Mouse (Mus musculus): ENCODE data around the gene Med22. TPM values are rescaled to one million over a fixed set of nuclear protein-coding genes. Genes with fewer than 3 reads are reported as not detected.
A peak's percentile ranks its signal among the peaks of the same experiment; 100 is the strongest.

Med22 gene
- 43.2 and 54.2 TPM in 2 replicates for total RNA-seq (2021)
- long read RNA-seq, partial matches to known transcripts, result 0 of 21 reads
- long read RNA-seq, other reads (novel, unspliced or antisense), result 13 of 21 reads

DNA sequence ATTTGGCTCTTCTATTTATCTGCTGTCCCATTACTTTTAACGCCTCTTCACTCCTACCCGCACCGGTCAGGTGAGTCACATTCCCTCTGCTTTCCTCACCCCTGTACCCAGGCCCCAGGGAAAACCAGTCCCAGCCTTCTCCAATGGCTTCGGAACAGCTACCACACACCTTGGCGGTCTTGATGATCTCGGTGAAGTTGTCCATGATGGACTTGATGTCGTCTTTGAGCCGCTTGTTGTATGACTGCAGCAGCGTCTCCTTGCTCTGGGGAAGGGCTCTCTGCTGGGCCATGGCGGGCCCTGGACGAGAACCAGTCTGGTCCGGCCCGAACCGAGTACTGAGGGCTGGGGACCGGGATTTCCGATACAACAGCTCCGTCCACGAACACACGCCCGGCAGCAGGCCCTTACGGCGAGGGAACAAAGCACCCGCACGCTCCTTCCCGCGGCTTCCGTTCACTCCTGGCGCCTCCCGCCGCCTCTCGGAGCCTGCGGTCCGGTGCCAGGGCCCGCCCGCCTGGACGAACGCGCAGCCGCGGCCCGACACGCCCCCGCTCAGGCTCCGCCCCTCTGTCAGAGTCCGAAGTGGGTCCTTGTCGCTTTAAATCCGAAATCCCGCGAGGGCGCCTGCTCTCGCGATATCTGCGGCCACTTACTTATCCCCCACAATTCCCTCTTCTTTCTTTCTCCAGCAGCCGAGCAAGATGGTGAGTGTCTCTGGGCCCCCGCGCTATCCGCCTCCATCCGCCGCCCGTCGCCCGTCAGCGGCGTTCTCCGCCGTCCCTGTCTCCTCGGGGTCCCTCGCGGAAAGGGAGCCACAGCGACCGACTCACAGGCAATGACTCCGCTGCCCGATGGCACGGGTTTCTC is at the start of gene Med22, which contains the start of gene Rpl7a:
TSS of gene Med22 (minus strand) at position 554 of the 870 bp plus-strand sequence.
TSS of gene Rpl7a (plus strand) at position 641 of the 870 bp plus-strand sequence.
- DNase-seq, result peak; percentile 100

- no peak for DNase-seq
Observed at GRCm38 (mm10) chr2:26957488-26957859, 47.0 kb upstream of the Med22 start.

- no peak for DNase-seq
Observed at GRCm38 (mm10) chr2:26956811-26957487, 46.5 kb upstream of the Med22 start.

DNA sequence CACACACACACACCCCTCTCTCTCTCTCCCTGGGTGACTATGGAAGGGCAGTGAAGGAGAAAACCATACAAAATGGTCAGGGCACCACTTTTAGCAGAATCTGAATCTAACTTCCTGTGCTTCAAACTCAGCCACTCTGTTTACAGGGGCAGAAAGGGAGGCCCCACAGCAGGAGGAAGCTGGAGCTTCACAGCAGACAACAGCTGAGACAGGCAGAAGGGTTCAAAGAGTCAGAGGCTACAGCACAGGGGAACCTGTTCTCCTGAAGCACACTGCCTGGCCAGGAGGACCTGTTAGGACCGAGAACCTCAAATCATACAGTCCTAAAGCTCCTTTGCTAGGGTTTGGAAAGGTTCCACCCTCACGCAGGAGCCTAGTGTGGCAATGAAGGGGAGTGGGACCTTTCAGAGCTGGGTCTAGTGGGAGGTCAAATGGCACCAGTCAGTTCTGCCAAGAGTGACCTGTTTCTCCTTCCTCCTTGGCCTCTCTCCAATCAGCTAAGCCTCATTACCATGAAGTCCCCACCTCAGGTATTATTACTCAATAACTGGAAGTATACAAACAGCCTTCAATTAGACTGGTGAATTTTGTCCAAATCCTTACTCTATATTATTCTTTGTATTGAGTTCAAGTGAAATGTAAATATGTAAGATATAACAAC is 44.4 kb upstream of the Med22 start:
- DNase-seq, result no peak

GRCm38 (mm10) chr2:26952866-26953265 is 42.4 kb upstream of the Med22 start:
- no peak for DNase-seq

DNA sequence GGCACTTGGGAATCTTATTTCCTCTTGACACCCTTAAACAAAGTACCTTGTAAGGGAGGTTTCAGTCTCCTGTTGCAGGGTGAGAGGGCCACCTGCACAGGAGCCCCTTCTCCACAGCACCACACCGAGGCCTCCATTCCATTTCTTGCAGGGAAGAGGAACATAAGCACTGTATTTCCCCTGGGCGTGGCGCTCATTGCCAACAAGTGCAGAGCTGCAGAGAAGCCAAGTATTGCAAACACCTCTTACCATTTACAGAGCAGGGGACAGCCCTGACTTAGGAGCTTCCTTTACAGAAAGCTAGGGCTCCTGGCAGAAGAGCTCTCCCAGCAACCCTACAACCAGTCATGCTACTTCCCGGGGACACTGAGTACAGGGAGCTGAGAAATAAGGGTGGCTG is 41.7 kb upstream of the Med22 start:
- no peak for DNase-seq

GRCm38 (mm10) chr2:26951346-26951905 is 40.9 kb upstream of the Med22 start:
- peak; percentile 16 for DNase-seq

DNA sequence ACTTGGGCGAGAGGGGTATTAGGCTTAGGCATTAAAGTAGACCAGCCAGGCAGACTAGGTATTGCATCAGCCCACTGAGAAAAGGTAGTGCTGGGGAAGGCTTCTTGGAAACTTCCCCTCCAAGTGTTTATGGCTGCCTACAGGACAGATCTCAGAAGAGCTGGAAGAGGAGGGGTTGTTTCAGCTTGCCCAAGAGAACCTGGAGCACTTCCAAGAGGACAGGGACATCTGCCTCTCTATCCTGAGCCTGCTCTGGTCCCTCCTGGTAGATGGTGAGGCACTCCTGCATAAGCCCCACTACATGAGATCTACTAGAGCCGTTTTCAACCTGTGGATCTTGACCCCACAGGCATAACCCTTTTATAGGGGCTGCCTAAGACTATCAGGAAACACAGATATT is 39.9 kb upstream of the Med22 start:
- DNase-seq, result no peak

- DNase-seq, result no peak
Observed at GRCm38 (mm10) chr2:26943253-26943652, 32.8 kb upstream of the Med22 start.

GRCm38 (mm10) chr2:26941539-26941938 is 31.1 kb upstream of the Med22 start:
- DNase-seq, result no peak

DNA sequence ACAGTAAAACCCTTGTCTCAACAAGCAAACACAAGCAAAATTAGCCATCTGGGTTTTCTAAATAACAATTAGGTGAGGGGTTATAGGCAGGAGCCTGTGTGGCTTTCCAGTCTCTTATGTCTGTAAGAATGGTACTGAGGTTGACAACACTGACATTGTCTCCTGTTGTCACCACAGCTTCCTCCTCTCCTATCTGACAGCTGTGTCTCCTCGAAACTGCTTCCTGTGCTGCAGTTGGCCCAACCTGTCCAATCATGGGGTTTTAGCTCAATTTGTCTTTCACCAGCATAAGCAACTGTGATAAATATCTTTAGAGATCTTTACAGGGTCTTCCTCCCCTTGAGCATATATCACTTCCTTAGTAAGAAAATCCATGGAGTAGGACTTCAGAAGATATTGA is 25.9 kb upstream of the Med22 start:
- DNase-seq, result no peak

GRCm38 (mm10) chr2:26935286-26935685 is 24.8 kb upstream of the Med22 start:
- no peak for DNase-seq

- DNase-seq, result peak; percentile 96
Observed at GRCm38 (mm10) chr2:26933304-26934055, 23.0 kb upstream of the Med22 start, which contains the start of the genes Surf4 and Stkld1. Gene Surf4 (minus strand): TSS chr2:26933928. Gene Stkld1 (plus strand): TSS chr2:26934047.

DNA sequence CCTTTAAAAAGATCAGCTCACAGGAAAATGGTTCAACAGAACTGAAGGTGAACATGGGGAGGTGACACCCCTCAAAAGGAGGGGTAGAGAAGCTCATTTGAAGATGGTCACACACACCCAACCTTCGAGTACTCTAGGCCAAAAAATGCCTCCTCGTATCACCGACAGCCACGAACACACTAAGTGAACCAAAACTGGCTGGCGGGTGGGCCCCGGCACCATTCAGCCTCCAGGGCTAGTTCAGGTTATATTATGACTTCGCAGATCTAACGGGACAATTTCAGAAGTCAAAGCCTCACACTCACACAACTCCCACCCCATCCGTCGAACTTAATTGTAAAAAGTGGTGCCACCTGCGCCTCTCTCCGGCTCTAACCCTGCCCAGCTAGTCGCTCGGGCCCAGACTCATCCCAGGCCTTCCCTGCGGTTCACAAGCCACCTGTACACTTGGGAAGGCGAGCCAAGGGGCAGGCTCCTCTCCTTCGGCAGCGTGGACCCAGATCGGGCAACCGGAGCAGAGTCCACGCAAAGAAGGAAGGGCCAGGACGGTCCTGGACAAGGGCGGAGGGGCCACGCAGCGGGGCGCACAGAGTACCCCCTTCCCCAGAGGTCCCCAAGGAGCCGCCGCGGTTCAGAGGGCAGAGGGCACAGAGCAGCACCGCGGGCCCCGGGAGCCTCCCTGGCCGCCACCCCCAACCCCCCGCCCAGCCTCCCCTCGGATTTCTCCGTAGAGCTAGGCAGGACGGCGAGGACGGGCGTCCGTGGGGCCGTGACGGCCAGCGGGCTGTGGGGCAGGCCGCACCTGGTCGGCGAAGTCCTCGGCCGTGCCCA is 22.2 kb upstream of the Med22 start:
- no peak for DNase-seq

DNA sequence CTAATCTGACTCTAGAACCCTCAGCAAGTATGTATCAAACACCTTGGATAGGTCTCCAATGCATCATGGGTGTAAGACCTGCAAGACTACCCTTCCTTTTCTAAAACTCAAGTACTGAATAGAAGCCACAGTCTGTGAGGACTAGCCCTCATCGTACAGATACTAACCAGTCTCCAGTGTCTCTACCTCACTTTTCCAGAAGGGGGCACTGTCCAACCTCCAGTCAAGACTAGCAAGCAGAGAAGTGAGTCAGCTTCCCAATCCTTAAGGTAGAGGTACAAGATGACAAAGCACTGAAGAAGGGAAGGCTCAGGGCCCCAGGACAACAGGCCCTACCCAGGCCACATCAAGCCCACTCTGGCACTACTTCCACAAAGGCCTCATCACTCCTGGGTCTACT is 19.9 kb upstream of the Med22 start:
- peak; percentile 46 for DNase-seq

DNA sequence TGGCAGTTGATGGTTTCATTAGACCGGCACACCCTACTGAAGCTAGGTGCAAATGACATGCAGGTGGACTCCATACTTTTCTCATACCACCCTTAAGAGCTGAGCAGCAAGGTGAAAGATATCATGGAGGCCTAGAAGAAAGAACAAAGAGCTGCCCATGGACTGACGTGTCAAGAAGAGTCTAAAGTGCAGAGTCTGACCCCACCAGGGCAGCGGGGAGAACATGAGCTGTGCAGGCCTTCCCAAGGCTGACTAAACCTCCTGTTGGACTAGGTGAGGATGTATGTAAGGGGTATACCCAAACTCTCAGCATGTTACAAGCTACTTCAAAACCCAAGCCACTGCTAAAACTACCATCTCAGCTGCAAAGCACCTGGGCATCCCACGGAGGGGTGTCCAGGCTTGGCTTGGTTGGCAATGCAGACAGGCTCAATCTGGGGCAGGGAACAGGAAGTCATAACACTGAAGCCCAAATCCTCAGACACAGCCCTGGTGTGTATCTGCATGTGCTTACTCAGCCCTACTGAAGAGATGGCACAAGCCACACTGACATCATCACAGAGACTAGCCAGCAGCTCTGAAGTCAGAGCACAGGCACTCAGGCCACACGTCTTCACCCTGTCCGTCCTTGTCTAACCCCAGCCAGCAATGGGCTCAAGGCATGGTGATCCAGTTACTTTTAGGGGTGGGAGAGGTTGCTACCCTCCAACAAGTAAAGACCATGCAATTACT is 17.4 kb upstream of the Med22 start:
- no peak for DNase-seq

DNA sequence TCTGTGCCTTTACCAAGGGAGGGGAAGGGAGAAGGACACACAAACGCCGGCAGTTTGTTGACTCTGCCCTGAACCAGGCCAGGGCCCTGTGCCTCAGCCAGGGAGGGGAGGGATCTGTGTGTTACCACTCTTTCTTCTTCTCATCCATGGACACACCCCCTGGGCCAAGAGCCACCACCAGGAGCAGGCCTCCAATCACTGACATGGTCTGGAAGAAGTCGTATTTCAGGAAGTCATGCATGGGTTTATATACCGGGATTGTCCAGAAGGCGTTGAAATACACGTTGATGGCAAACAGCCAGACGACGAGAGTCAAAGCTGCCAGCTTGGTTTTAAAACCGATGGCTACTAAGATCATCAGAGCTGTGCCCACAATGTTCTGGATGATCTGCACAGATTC is 11.3 kb upstream of the Med22 start:
- peak; percentile 64 for DNase-seq

- DNase-seq, result no peak
Observed at GRCm38 (mm10) chr2:26920190-26920855, 9.8 kb upstream of the Med22 start.

- peak; percentile 29 for DNase-seq
Observed at GRCm38 (mm10) chr2:26919684-26920083, 9.2 kb upstream of the Med22 start.
